Mouse (Mus musculus): Measurements from ENCODE around the gene BC037034. TPM values are rescaled to one million over a fixed set of nuclear protein-coding genes. Genes with fewer than 3 reads are reported as not detected.

The BC037034 gene
- total RNA-seq (2012; rRNA removed): 11.2 and 15.9 TPM in 2 replicates
- 4.4 and 4.5 TPM in 2 replicates for total RNA-seq (2014; rRNA removed)
- polyA plus RNA-seq (2012; ENCODE audit: insufficient read length, low read depth): 15.4 and 15.6 TPM in 2 replicates

DNA sequence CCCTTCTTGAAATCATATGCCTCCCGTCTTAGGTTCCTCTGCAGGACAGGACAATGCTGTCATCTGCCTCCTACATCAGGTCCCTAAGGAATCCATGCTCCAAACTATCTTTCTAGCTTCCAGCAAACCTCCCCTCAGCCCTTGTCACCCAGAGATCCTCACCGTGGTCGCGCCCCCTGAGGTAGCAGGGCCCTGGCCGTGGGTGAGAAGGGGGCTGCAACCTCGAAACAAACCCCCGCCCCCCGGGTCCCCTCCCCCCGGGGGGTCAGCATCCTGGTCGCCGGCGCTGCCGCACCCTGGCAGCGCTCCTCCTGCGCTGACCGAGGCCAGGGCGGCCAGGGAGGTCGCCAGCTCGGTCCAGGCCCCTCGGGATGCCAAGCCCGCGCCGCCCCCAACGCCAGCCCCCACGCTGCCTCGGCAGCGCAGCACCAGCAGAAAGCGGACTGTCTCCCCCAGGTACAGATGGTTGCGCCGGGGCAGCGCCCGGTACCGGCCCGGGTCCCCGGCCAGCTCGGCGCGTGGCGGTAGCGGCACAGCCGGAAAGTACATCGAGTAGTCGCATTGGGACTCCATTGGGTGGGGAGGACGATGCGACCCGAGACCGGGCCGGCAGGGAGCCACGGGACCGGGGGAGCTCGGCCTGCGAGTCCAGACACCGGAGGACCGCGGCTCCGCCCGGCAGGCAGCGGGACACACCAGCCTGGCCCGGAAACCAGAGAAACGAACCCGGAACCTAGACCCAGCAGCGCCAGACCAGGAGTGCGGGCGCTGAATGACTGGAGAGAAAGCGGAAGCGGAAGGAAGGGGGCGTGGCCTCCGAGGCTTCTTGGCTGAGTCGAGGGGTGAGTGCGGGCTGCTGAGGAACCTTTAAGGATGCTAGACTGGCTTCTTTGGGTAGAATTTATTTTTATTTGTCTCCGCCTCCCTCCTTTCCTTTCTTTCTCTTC, at the start of gene BC037034:
Gene BC037034 (minus strand): TSS at position 774 of the 947 bp plus-strand sequence.
- Histone ChIP-seq H3K27ac (ENCODE audit: insufficient read depth, low read depth) (0 out of 2 replicates have a peak within 1 kb of the TSS, but pooled peaks have one; percentile 2), H3K4me1 (ENCODE audit: control insufficient read depth in 1 of 2, insufficient read depth in 2 of 2) (peaks cover 8 to 42% of the 10 kb centered on the region in 2 experiments)

GRCm38 (mm10) chr5:138312795-138313194, 49.0 kb upstream of the BC037034 start:
- H3K9me3 ChIP-seq (replicated peaks; ENCODE audit: low read length): no peaks in the 10 kb centered on the region
- no peak for DNase-seq (ENCODE audit: extremely low read depth)
- no peak overlapping the region for H3K27ac ChIP-seq (ENCODE audit: insufficient read depth, low read depth)
- no peaks in the 10 kb centered on the region for H3K36me3 ChIP-seq (replicated peaks in 1 of 2; ENCODE audit: control insufficient read depth in 1 of 2, insufficient read depth in 1 of 2, low read length in 1 of 2)
- H3K4me2 ChIP-seq (ENCODE audit: insufficient read depth, low read depth, poor library complexity, severe bottlenecking): no peak overlapping the region
- TF ChIP-seq POLR2AphosphoS2 (IDR thresholded peaks at IDR 0.05; ENCODE audit: low read depth, low read length) (no peak), E2F4 (IDR thresholded peaks at IDR 0.05; ENCODE audit: insufficient replicate concordance, low read depth, low read length) (no peak), MAFK (IDR thresholded peaks at IDR 0.05; ENCODE audit: insufficient replicate concordance, low read length) (no peak), IRF4 (IDR thresholded peaks at IDR 0.05; ENCODE audit: low read depth, low read length) (no peak), GABPA (IDR thresholded peaks at IDR 0.05; ENCODE audit: insufficient replicate concordance, low read depth, low read length) (no peak), KAT2A (IDR thresholded peaks at IDR 0.05; ENCODE audit: insufficient replicate concordance, low read length) (no peak), MAZ (IDR thresholded peaks at IDR 0.05; ENCODE audit: low read depth, low read length) (no peak), RAD21 (IDR thresholded peaks at IDR 0.05; ENCODE audit: low read depth, low read length) (no peak), ZKSCAN1 (IDR thresholded peaks at IDR 0.05; ENCODE audit: borderline replicate concordance, low read depth, low read length) (no peak), USF1 (IDR thresholded peaks at IDR 0.05; ENCODE audit: low read depth, low read length) (no peak), CTCF (conservative IDR thresholded peaks at IDR 0.05 in 1 of 2, IDR thresholded peaks at IDR 0.05 in 1 of 2; ENCODE audit: low read depth in 2 of 2, low read length in 2 of 2) (no peak)
- no peak overlapping the region for H3K9ac ChIP-seq (ENCODE audit: insufficient read depth, low read depth)
- no peak overlapping the region for H3K4me3 ChIP-seq (replicated peaks in 1 of 3; ENCODE audit: low read depth in 2 of 3, low read length in 2 of 3, poor library complexity in 1 of 3)
- dilution Hi-C loops (cut with MboI; ENCODE audit: extremely low pct_ligation_motif_present, extremely low pct_unique_long_range_greater_than_20kb, low sequenced_read_pairs): no loop called here
- no peaks in the 10 kb centered on the region for H3K4me1 ChIP-seq (ENCODE audit: control insufficient read depth in 1 of 2, insufficient read depth in 2 of 2)
- no peaks in the 10 kb centered on the region for H3K79me2 ChIP-seq (replicated peaks; ENCODE audit: control insufficient read depth, extremely low read depth, insufficient read depth, poor library complexity, severe bottlenecking)
- peaks cover 6% of the 10 kb centered on the region for H3K27me3 ChIP-seq (replicated peaks)
- in situ Hi-C loops (cut with MboI; ENCODE audit: low pct_ligation_motif_present, low pct_unique_long_range_greater_than_20kb, low sequenced_read_pairs): no loop called here

More for the DNA sequence above, at the start of gene BC037034:
- H3K27me3 ChIP-seq (replicated peaks): no peaks in the 10 kb centered on the region
- H3K9me3 ChIP-seq (replicated peaks; ENCODE audit: low read length): no peaks in the 10 kb centered on the region
- peak within 1 kb of the TSS; percentile 89 for H3K4me2 ChIP-seq (ENCODE audit: insufficient read depth, low read depth, poor library complexity, severe bottlenecking)
- H3K36me3 ChIP-seq (replicated peaks in 1 of 2; ENCODE audit: control insufficient read depth in 1 of 2, insufficient read depth in 1 of 2, low read length in 1 of 2): peaks cover 44 to 71% of the 10 kb centered on the region in 2 experiments
- in situ Hi-C loops (cut with MboI; ENCODE audit: low pct_ligation_motif_present, low pct_unique_long_range_greater_than_20kb, low sequenced_read_pairs) (no loop called here), dilution Hi-C loops (cut with MboI; ENCODE audit: extremely low pct_ligation_motif_present, extremely low pct_unique_long_range_greater_than_20kb, low sequenced_read_pairs) (no loop called here)
- TF ChIP-seq E2F4 (IDR thresholded peaks at IDR 0.05; ENCODE audit: insufficient replicate concordance, low read depth, low read length) (no peak), IRF4 (IDR thresholded peaks at IDR 0.05; ENCODE audit: low read depth, low read length) (peak; percentile 30; the same call in 1 of the 2 replicates), HCFC1 (IDR thresholded peaks at IDR 0.05; ENCODE audit: low read depth, low read length) (peak; percentile 81), ZKSCAN1 (IDR thresholded peaks at IDR 0.05; ENCODE audit: borderline replicate concordance, low read depth, low read length) (no peak), ELF1 (IDR thresholded peaks at IDR 0.05; ENCODE audit: low read depth, low read length) (peak; percentile 94), POLR2AphosphoS2 (IDR thresholded peaks at IDR 0.05; ENCODE audit: low read depth, low read length) (peak; percentile 77; the same call in 1 of the 2 replicates), TBP (conservative IDR thresholded peaks at IDR 0.05; ENCODE audit: low read depth, low read length) (peak; percentile 88), UBTF (IDR thresholded peaks at IDR 0.05; ENCODE audit: low read depth, low read length) (peak; percentile 31; the same call in 1 of the 2 replicates), MAZ (IDR thresholded peaks at IDR 0.05; ENCODE audit: low read depth, low read length) (0 out of 2 replicates have a peak, but pooled peaks have one; percentile 36), MYC (IDR thresholded peaks at IDR 0.05; ENCODE audit: low read depth, low read length) (no peak), NELFE (IDR thresholded peaks at IDR 0.05; ENCODE audit: low read depth, low read length) (peak; percentile 95), USF1 (IDR thresholded peaks at IDR 0.05; ENCODE audit: low read depth, low read length) (no peak), SIN3A (IDR thresholded peaks at IDR 0.05; ENCODE audit: low read length) (peak; percentile 86), POLR2A (IDR thresholded peaks at IDR 0.05; ENCODE audit: low read depth, low read length) (peak; percentile 97), MXI1 (IDR thresholded peaks at IDR 0.05; ENCODE audit: low read depth, low read length) (no peak; the same call in 1 of the 2 replicates), PAX5 (IDR thresholded peaks at IDR 0.05; ENCODE audit: low read length) (no peak), ETS1 (conservative IDR thresholded peaks at IDR 0.05; ENCODE audit: low read depth, low read length) (no peak), TCF12 (IDR thresholded peaks at IDR 0.05; ENCODE audit: low read depth, low read length) (peak; percentile 79), USF2 (conservative IDR thresholded peaks at IDR 0.05; ENCODE audit: low read depth, low read length) (no peak), RAD21 (IDR thresholded peaks at IDR 0.05; ENCODE audit: low read depth, low read length) (no peak), ZMIZ1 (IDR thresholded peaks at IDR 0.05; ENCODE audit: low read depth, low read length) (no peak; the same call in 1 of the 2 replicates), KAT2A (IDR thresholded peaks at IDR 0.05; ENCODE audit: insufficient replicate concordance, low read length) (peak; percentile 36; the same call in 1 of the 2 replicates), SMC3 (IDR thresholded peaks at IDR 0.05; ENCODE audit: low read depth, low read length) (no peak)
- peak within 1 kb of the TSS; percentile 88 for H3K9ac ChIP-seq (ENCODE audit: insufficient read depth, low read depth)
- H3K79me2 ChIP-seq (replicated peaks; ENCODE audit: control insufficient read depth, extremely low read depth, insufficient read depth, poor library complexity, severe bottlenecking): peaks cover 11% of the 10 kb centered on the region; the same call in 1 of the 2 replicates
- H3K4me3 ChIP-seq (replicated peaks in 1 of 3; ENCODE audit: low read depth in 2 of 3, low read length in 2 of 3, poor library complexity in 1 of 3): peak within 1 kb of the TSS; percentile 73 to 85 (median 80)
- DNase-seq (ENCODE audit: extremely low read depth): peak; percentile 96

Data from CH12.LX (cell line).